Mouse (Mus musculus) MEL (cell line): ENCODE data around the gene Higd1c. TPM values are rescaled to one million over a fixed set of nuclear protein-coding genes. Genes with fewer than 3 reads are reported as not detected.
A peak's percentile ranks its signal among the peaks of the same experiment; 100 is the strongest.

Experiments
- DNase-seq: peaks from one replicate; pipeline ENCODE4 v3.0.0; 2011; ENCODE audit warnings: low read depth, low spot score
- H3K27ac ChIP-seq: 2 replicates; pipeline ENCODE4 v1.5.1; 2012; ENCODE audit warnings: low read depth, mild to moderate bottlenecking, control low read depth, low read length, moderate library complexity; ENCODE audit not compliant: control insufficient read depth
- H3K27me3 ChIP-seq, 2 experiments: fragments of 150-350 bp in 1 of 2; sonication (generic) in 1 of 2; 2 replicates each; pipeline ENCODE4 v1.6.1; 2012; ENCODE audit warnings: low read length in 2 of 2, mild to moderate bottlenecking in 2 of 2, improper control_type of control experiment in 1 of 2, moderate library complexity in 1 of 2; ENCODE audit not compliant: insufficient read depth in 2 of 2, control insufficient read depth in 1 of 2
- H3K36me3 ChIP-seq, 2 experiments: 2 replicates each; pipeline ENCODE4 v1.6.1; 2012 to 2014; ENCODE audit warnings: low read length in 2 of 2, improper control_type of control experiment in 1 of 2, inconsistent platforms in 1 of 2, mild to moderate bottlenecking in 1 of 2; ENCODE audit not compliant: insufficient read depth in 2 of 2, control insufficient read depth in 1 of 2
- H3K4me1 ChIP-seq, 2 experiments: fragments of 150-350 bp in 1 of 2; sonication (generic) in 1 of 2; 2 replicates each; pipeline ENCODE4 v1.6.1; 2012; ENCODE audit warnings: low read length in 2 of 2, improper control_type of control experiment in 1 of 2, mild to moderate bottlenecking in 1 of 2; ENCODE audit not compliant: insufficient read depth in 2 of 2, control insufficient read depth in 1 of 2
- H3K4me3 ChIP-seq, 2 experiments: fragments of 150-350 bp in 1 of 2; sonication (generic) in 1 of 2; 2 replicates each; pipeline ENCODE4 v1.5.1; 2012; ENCODE audit warnings: low read depth in 2 of 2, low read length in 2 of 2, mild to moderate bottlenecking in 2 of 2, moderate library complexity in 2 of 2, control low read depth in 1 of 2, improper control_type of control experiment in 1 of 2; ENCODE audit not compliant: control insufficient read depth in 1 of 2, insufficient read depth in 1 of 2
- H3K79me2 ChIP-seq: 2 replicates; pipeline ENCODE4 v1.6.1; 2012; ENCODE audit warnings: mild to moderate bottlenecking, low read length, moderate library complexity; ENCODE audit not compliant: control insufficient read depth, poor library complexity, insufficient read depth
- H3K9ac ChIP-seq: 2 replicates; pipeline ENCODE4 v1.6.1; 2012; ENCODE audit warnings: low read depth, mild to moderate bottlenecking, control low read depth, low read length, moderate library complexity; ENCODE audit not compliant: control insufficient read depth, poor library complexity, severe bottlenecking
- H3K9me3 ChIP-seq: fragments of 150-350 bp; sonication (generic); replicated peaks from 2 replicates; pipeline ENCODE4 v1.6.1; 2012; ENCODE audit warnings: mild to moderate bottlenecking, low read length, improper control_type of control experiment, moderate library complexity; ENCODE audit not compliant: insufficient read depth
- BHLHE40 ChIP-seq: IDR thresholded peaks from 2 replicates; pipeline ENCODE4 v1.6.1; 2012; ENCODE audit warnings: low read depth, mild to moderate bottlenecking, inconsistent platforms, low read length, improper control_type of control experiment, borderline replicate concordance
- CTCF ChIP-seq, 3 experiments: IDR thresholded peaks in 2 of 3; conservative IDR thresholded peaks in 1 of 3; 2 replicates each; pipeline ENCODE4 v1.5.1; 2011 to 2012; ENCODE audit warnings: low read length in 3 of 3, low read depth in 2 of 3, mild to moderate bottlenecking in 2 of 3, improper control_type of control experiment in 1 of 3, inconsistent platforms in 1 of 3, mixed read lengths in 1 of 3, moderate library complexity in 1 of 3; ENCODE audit not compliant: control insufficient read depth in 1 of 3, insufficient read depth in 1 of 3, poor library complexity in 1 of 3, severe bottlenecking in 1 of 3
- E2F4 ChIP-seq: IDR thresholded peaks from 2 replicates; pipeline ENCODE4 v1.6.1; 2011; ENCODE audit warnings: low read depth, low read length, improper control_type of control experiment, borderline replicate concordance
- EP300 ChIP-seq, 2 experiments: IDR thresholded peaks; 2 replicates each; pipeline ENCODE4 v1.6.1; 2011; ENCODE audit warnings: improper control_type of control experiment in 2 of 2, low read length in 2 of 2, low read depth in 1 of 2, mild to moderate bottlenecking in 1 of 2
- GATA1 ChIP-seq: IDR thresholded peaks from 2 replicates; pipeline ENCODE4 v1.6.1; 2011; ENCODE audit warnings: low read depth, low read length, improper control_type of control experiment
- HCFC1 ChIP-seq: IDR thresholded peaks from 2 replicates; pipeline ENCODE4 v1.6.1; 2012; ENCODE audit warnings: low read depth, mild to moderate bottlenecking, inconsistent platforms, low read length, improper control_type of control experiment, moderate library complexity
- JUND ChIP-seq: IDR thresholded peaks from 2 replicates; pipeline ENCODE4 v1.6.1; 2011; ENCODE audit warnings: low read depth, mild to moderate bottlenecking, improper control_type of control experiment, low read length
- KAT2A ChIP-seq: conservative IDR thresholded peaks from 2 replicates; pipeline ENCODE4 v1.6.1; 2012; ENCODE audit warnings: low read depth, low read length, improper control_type of control experiment, inconsistent platforms
- MAFK ChIP-seq: IDR thresholded peaks from 2 replicates; pipeline ENCODE4 v1.6.1; 2011; ENCODE audit warnings: low read depth, mild to moderate bottlenecking, low read length, improper control_type of control experiment, borderline replicate concordance
- MAX ChIP-seq: IDR thresholded peaks from 2 replicates; pipeline ENCODE4 v1.6.1; 2011; ENCODE audit warnings: low read length, improper control_type of control experiment
- MYB ChIP-seq: IDR thresholded peaks from 2 replicates; pipeline ENCODE4 v1.6.1; 2011; ENCODE audit warnings: mild to moderate bottlenecking, low read depth, low read length, improper control_type of control experiment
- MYC ChIP-seq: IDR thresholded peaks from 2 replicates; pipeline ENCODE4 v1.6.1; 2011; ENCODE audit warnings: low read depth, mild to moderate bottlenecking, low read length, improper control_type of control experiment, moderate library complexity
- NRF1 ChIP-seq: IDR thresholded peaks from 2 replicates; pipeline ENCODE4 v1.6.1; 2014; ENCODE audit warnings: low read depth, mild to moderate bottlenecking, inconsistent platforms, low read length, improper control_type of control experiment, moderate library complexity; ENCODE audit not compliant: poor library complexity, insufficient read depth, severe bottlenecking
- POLR2A ChIP-seq, 2 experiments: IDR thresholded peaks; 2 replicates each; pipeline ENCODE4 v1.6.1; 2011 to 2012; ENCODE audit warnings: low read length in 2 of 2, mild to moderate bottlenecking in 2 of 2, control low read depth in 1 of 2, improper control_type of control experiment in 1 of 2, low read depth in 1 of 2, moderate library complexity in 1 of 2; ENCODE audit not compliant: control insufficient read depth in 1 of 2, insufficient read depth in 1 of 2, poor library complexity in 1 of 2
- SIN3A ChIP-seq: IDR thresholded peaks from 2 replicates; pipeline ENCODE4 v1.6.1; 2012; ENCODE audit warnings: low read length, improper control_type of control experiment, inconsistent platforms
- TAL1 ChIP-seq: IDR thresholded peaks from 2 replicates; pipeline ENCODE4 v1.6.1; 2012; ENCODE audit warnings: mild to moderate bottlenecking, inconsistent platforms, low read length, moderate library complexity, mixed read lengths
- TCF12 ChIP-seq: IDR thresholded peaks from 2 replicates; pipeline ENCODE4 v1.6.1; 2014; ENCODE audit warnings: low read depth, mild to moderate bottlenecking, inconsistent platforms, low read length, improper control_type of control experiment, moderate library complexity
- UBTF ChIP-seq: IDR thresholded peaks from 2 replicates; pipeline ENCODE4 v1.6.1; 2012; ENCODE audit warnings: low read depth, mild to moderate bottlenecking, inconsistent platforms, low read length, improper control_type of control experiment, moderate library complexity, borderline replicate concordance; ENCODE audit not compliant: insufficient read depth
- ZKSCAN1 ChIP-seq: IDR thresholded peaks from 2 replicates; pipeline ENCODE4 v1.6.1; 2012; ENCODE audit warnings: low read depth, mild to moderate bottlenecking, inconsistent platforms, low read length, improper control_type of control experiment, moderate library complexity
- ZNF384 ChIP-seq: IDR thresholded peaks from 2 replicates; pipeline ENCODE4 v1.6.1; 2012; ENCODE audit warnings: low read depth, mild to moderate bottlenecking, inconsistent platforms, low read length, improper control_type of control experiment
- polyA plus RNA-seq, 2 experiments: library from polyadenylated mRNA; stranded (reverse) in 1 of 2; unstranded in 1 of 2; fragments of >175 nt in 1 of 2; fragments of >200 nt in 1 of 2; gene quantifications; 2 replicates each; pipeline versions ENCODE4 v1.2.1 to v1.2.4; 2012; ENCODE audit warnings: low replicate concordance in 2 of 2, low read depth in 1 of 2; ENCODE audit not compliant: insufficient read length in 2 of 2, insufficient read depth in 1 of 2, missing spikeins in 1 of 2
- total RNA-seq: library from RNA; depleted of rRNA; stranded (reverse); fragments of 300-350 nt; gene quantifications from 2 replicates; pipeline ENCODE4 v1.2.3, GENCODE M21; 2012

Gene Higd1c
- total and polyA plus RNA-seq, 3 experiments, result not detected

DNA sequence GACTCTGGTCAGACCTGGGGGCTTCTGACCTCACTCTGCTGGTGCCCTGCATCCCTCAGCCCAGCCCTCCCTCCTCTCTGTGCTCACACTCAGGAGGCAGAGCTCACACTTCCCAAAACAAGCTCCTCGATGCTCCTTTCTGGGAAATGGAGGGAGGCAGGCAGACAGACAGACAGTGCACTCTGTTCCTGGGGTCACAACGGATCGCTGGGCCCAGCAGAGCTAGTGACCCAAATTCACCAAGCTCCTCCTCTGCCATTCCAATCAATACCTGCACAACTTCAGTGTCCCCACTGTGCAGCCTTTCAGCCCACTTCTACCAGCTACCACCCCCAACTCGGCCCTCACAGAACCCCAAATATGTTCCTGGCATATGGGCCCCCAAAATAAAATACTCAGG, 37.5 kb downstream of the Higd1c start:
- no peaks in the 10 kb centered on the region for H3K79me2 ChIP-seq
- DNase-seq, result no peak
- no peaks in the 10 kb centered on the region for H3K27me3 ChIP-seq
- no peak overlapping the region for H3K9ac ChIP-seq
- H3K27ac ChIP-seq, result no peak overlapping the region
- no peaks in the 10 kb centered on the region for H3K9me3 ChIP-seq
- no peak overlapping the region for H3K4me3 ChIP-seq
- TF ChIP-seq BHLHE40 (no peak), ZKSCAN1 (no peak), TCF12 (no peak), JUND (no peak), MYC (no peak), HCFC1 (no peak), SIN3A (no peak), CTCF (IDR thresholded peaks at IDR 0.05 in 2 of 3, conservative IDR thresholded peaks at IDR 0.05 in 1 of 3; ENCODE audit: control insufficient read depth in 1 of 3, insufficient read depth in 1 of 3, low read depth in 2 of 3, low read length in 3 of 3, poor library complexity in 1 of 3, severe bottlenecking in 1 of 3) (no peak), MAX (no peak), ZNF384 (no peak), E2F4 (no peak), TAL1 (no peak), POLR2A (IDR thresholded peaks at IDR 0.05; ENCODE audit: control insufficient read depth in 1 of 2, insufficient read depth in 1 of 2, low read depth in 1 of 2, low read length in 2 of 2, poor library complexity in 1 of 2) (no peak), MAFK (no peak), NRF1 (no peak), UBTF (no peak), KAT2A (no peak), GATA1 (no peak)
- peaks cover 2 to 3% of the 10 kb centered on the region in 2 experiments; a peak in 2 of 4 replicates for H3K4me1 ChIP-seq
- peaks cover 3 to 50% of the 10 kb centered on the region in 2 experiments for H3K36me3 ChIP-seq

DNA sequence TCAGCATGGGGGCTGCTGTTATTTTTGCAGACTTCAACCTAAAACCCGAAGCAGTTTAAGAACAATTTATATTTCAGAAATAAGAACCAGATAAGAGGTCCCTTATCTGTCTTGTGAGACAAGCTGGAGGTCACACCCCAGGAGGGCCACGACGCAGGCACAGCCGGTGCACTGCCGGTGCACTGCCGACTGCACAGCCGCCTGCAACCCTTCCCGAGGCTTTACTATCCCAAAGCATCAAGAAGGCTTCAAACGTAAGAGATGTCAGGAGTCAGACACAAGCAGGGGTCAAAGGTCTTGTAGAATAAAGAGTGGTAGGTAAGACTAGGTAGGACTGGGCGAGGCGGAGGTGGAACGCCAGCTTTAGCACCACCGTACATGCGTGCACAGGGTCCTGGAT, 38.0 kb downstream of the Higd1c start:
- Histone ChIP-seq H3K4me3 (no peak overlapping the region), H3K27me3 (no peaks in the 10 kb centered on the region), H3K9ac (no peak overlapping the region), H3K27ac (no peak overlapping the region), H3K9me3 (no peaks in the 10 kb centered on the region), H3K79me2 (no peaks in the 10 kb centered on the region), H3K36me3 (peaks cover 3 to 50% of the 10 kb centered on the region in 2 experiments), H3K4me1 (peaks cover 2 to 3% of the 10 kb centered on the region in 2 experiments; a peak in 2 of 4 replicates)
- TF ChIP-seq EP300 (IDR thresholded peaks at IDR 0.05; ENCODE audit: low read depth in 1 of 2, low read length in 2 of 2) (0 out of 4 replicates have a peak, but pooled peaks of 1 of the 2 experiments have one; percentile 15), TAL1 (no peak), MYB (no peak)
- no peak for DNase-seq
